Mouse (Mus musculus) midbrain, postnatal 0 days (tissue): Measurements from ENCODE around the gene Gpr143. TPM values are rescaled to one million over a fixed set of nuclear protein-coding genes. Genes with fewer than 3 reads are reported as not detected.
A peak's percentile ranks its signal among the peaks of the same experiment; 100 is the strongest.

Experiments used
- ATAC-seq: fragments of 200-750 bp; cut with Nextera tagmentation; 2 replicates; pipeline ENCODE4 v1.8.0; 2017; ENCODE audit warnings: moderate number of reproducible peaks, mild to moderate bottlenecking, moderate TSS enrichment, moderate library complexity; ENCODE audit not compliant: low FRiP score
- DNase-seq: peaks from one replicate; pipeline ENCODE4 v3.0.0-alpha.2; 2015; ENCODE audit warnings: low spot score
- H3K27ac ChIP-seq: fragments of 300-500 bp; sonication (generic); 2 replicates; pipeline ENCODE4 v1.5.1; 2014; ENCODE audit warnings: low read depth, mild to moderate bottlenecking, low read length, mixed read lengths
- H3K27me3 ChIP-seq: fragments of 300-500 bp; sonication (generic); 2 replicates; pipeline ENCODE4 v1.6.1; 2014; ENCODE audit warnings: low read length, control low read depth, mixed read lengths; ENCODE audit not compliant: insufficient read depth
- H3K36me3 ChIP-seq: fragments of 300-500 bp; sonication (generic); 2 replicates; pipeline ENCODE4 v1.6.1; 2014; ENCODE audit warnings: low read length, control low read depth, mixed read lengths; ENCODE audit not compliant: insufficient read depth
- H3K4me1 ChIP-seq: fragments of 300-500 bp; sonication (generic); 2 replicates; pipeline ENCODE4 v1.6.1; 2014; ENCODE audit warnings: mild to moderate bottlenecking, control low read depth, antibody characterized with exemption, low read length, mixed read lengths; ENCODE audit not compliant: insufficient read depth
- H3K4me2 ChIP-seq: fragments of 300-500 bp; sonication (generic); 2 replicates; pipeline ENCODE4 v1.6.1; 2014; ENCODE audit warnings: low read depth, mild to moderate bottlenecking, low read length, mixed read lengths; ENCODE audit not compliant: poor library complexity, severe bottlenecking
- H3K4me3 ChIP-seq: fragments of 300-500 bp; sonication (generic); 2 replicates; pipeline ENCODE4 v1.5.1; 2014; ENCODE audit warnings: low read depth, mild to moderate bottlenecking, low read length, moderate library complexity
- H3K9ac ChIP-seq: fragments of 300-500 bp; sonication (generic); replicated peaks from 2 replicates; pipeline ENCODE4 v1.6.1; 2014; ENCODE audit warnings: mild to moderate bottlenecking, low read length, moderate library complexity, mixed read lengths; ENCODE audit not compliant: poor library complexity, severe bottlenecking
- H3K9me3 ChIP-seq: fragments of 300-500 bp; sonication (generic); 2 replicates; pipeline ENCODE4 v1.6.1; 2016; ENCODE audit warnings: low read length, control low read depth
- CTCF ChIP-seq: IDR thresholded peaks from 2 replicates; pipeline ENCODE4 v1.5.1; 2016; ENCODE audit warnings: antibody characterized with exemption, mild to moderate bottlenecking
- WGBS: fragments of 180-500 bp; shearing (Covaris S2); extraction: QIAGEN DNeasy Blood & Tissue Kit; methylation state at CpG from one replicate; pipeline ENCODE4 v1.1.7; 2014; 5-methylcytosine and 5-hydroxymethylcytosine counted together
- polyA plus RNA-seq: library from polyadenylated mRNA; unstranded; fragments of >200 nt; fragmentation: Nextera tagmentation; extraction: Ambion mirVana; gene quantifications from 2 replicates; pipeline ENCODE4 v1.2.1, GENCODE M21; 2015
- total RNA-seq: library from RNA; depleted of rRNA; stranded (reverse); fragments of >200 nt; gene quantifications from 2 replicates; pipeline ENCODE4 v1.2.3, GENCODE M21; 2014

Gene Gpr143
- total and polyA plus RNA-seq, 2 experiments from 2014 or later, result 0.16 TPM; not detected in 1

GRCm38 (mm10) chrX:152755819-152756218 lies 25.9 kb upstream of the Gpr143 start:
- TF ChIP-seq CTCF, result no peak
- no peaks in the 10 kb centered on the region for H3K27me3 ChIP-seq
- no peak for DNase-seq
- no peaks in the 10 kb centered on the region for H3K36me3 ChIP-seq
- H3K4me1 ChIP-seq, result no peaks in the 10 kb centered on the region
- H3K9me3 ChIP-seq, result no peaks in the 10 kb centered on the region
- H3K9ac ChIP-seq, result no peak overlapping the region
- WGBS, result 93% methylated on average over 1 of the region's 1 CpGs
- H3K4me2 ChIP-seq, result no peak overlapping the region
- H3K27ac ChIP-seq, result no peak overlapping the region
- no peak for ATAC-seq
- no peak overlapping the region for H3K4me3 ChIP-seq

- Histone ChIP-seq H3K27me3 (no peaks in the 10 kb centered on the region), H3K9me3 (no peaks in the 10 kb centered on the region), H3K4me3 (no peak overlapping the region), H3K27ac (no peak overlapping the region), H3K4me1 (no peaks in the 10 kb centered on the region), H3K4me2 (no peak overlapping the region), H3K9ac (no peak overlapping the region), H3K36me3 (no peaks in the 10 kb centered on the region)
- DNase-seq, result no peak
- ATAC-seq, result no peak
- TF ChIP-seq CTCF, result no peak
- 92% methylated on average over 5 of the region's 5 CpGs for WGBS
Observed at GRCm38 (mm10) chrX:152756293-152756692, 25.4 kb upstream of the Gpr143 start.

GRCm38 (mm10) chrX:152762437-152762836 lies 19.3 kb upstream of the Gpr143 start:
- no peak for ATAC-seq
- Histone ChIP-seq H3K4me1 (no peaks in the 10 kb centered on the region), H3K36me3 (no peaks in the 10 kb centered on the region), H3K9me3 (no peaks in the 10 kb centered on the region), H3K9ac (no peak overlapping the region), H3K4me3 (no peak overlapping the region), H3K4me2 (no peak overlapping the region), H3K27me3 (no peaks in the 10 kb centered on the region), H3K27ac (no peak overlapping the region)
- no peak for DNase-seq
- WGBS, result 39% methylated on average over 2 of the region's 2 CpGs
- TF ChIP-seq CTCF, result no peak

GRCm38 (mm10) chrX:152762855-152763254 lies 18.9 kb upstream of the Gpr143 start:
- 59% methylated on average over 2 of the region's 2 CpGs for WGBS

GRCm38 (mm10) chrX:152764171-152764570 lies 17.6 kb upstream of the Gpr143 start:
- no peak for ATAC-seq
- Histone ChIP-seq H3K9ac (no peak overlapping the region), H3K9me3 (no peaks in the 10 kb centered on the region), H3K27ac (no peak overlapping the region), H3K4me2 (no peak overlapping the region), H3K36me3 (no peaks in the 10 kb centered on the region), H3K4me1 (no peaks in the 10 kb centered on the region), H3K27me3 (no peaks in the 10 kb centered on the region; the same call in 1 of the 2 replicates), H3K4me3 (no peak overlapping the region)
- TF ChIP-seq CTCF, result no peak
- no peak for DNase-seq
- 49% methylated on average over 2 of the region's 2 CpGs for WGBS

More at GRCm38 (mm10) chrX:152762855-152763254, 18.9 kb upstream of the Gpr143 start:
- no peak overlapping the region for H3K9ac ChIP-seq
- no peaks in the 10 kb centered on the region for H3K36me3 ChIP-seq
- no peak for DNase-seq
- H3K9me3 ChIP-seq, result no peaks in the 10 kb centered on the region
- no peak overlapping the region for H3K4me3 ChIP-seq
- no peaks in the 10 kb centered on the region for H3K27me3 ChIP-seq
- H3K4me2 ChIP-seq, result no peak overlapping the region
- no peak overlapping the region for H3K27ac ChIP-seq
- no peak for ATAC-seq
- no peak for TF ChIP-seq CTCF
- no peaks in the 10 kb centered on the region for H3K4me1 ChIP-seq

GRCm38 (mm10) chrX:152768891-152769599 lies 12.7 kb upstream of the Gpr143 start, which contains the start of gene Shroom2:
Shroom2 (minus strand) TSS chrX:152769465.
- ATAC-seq (peak; percentile 86), DNase-seq (no peak)
- Histone ChIP-seq H3K36me3 (no peaks in the 10 kb centered on the region), H3K9me3 (no peaks in the 10 kb centered on the region), H3K4me3 (peak within 1 kb of the TSS; percentile 52), H3K27me3 (peaks cover 6% of the 10 kb centered on the region; the same call in 1 of the 2 replicates), H3K27ac (no peak within 1 kb of the TSS), H3K9ac (peak within 1 kb of the TSS; percentile 60), H3K4me2 (peak within 1 kb of the TSS; percentile 65), H3K4me1 (no peaks in the 10 kb centered on the region)
- 16% methylated on average over 50 of the region's 55 CpGs for WGBS
- TF ChIP-seq CTCF, result no peak
